Mouse (Mus musculus): Measurements from ENCODE around the gene Rhobtb3. TPM values are rescaled to one million over a fixed set of nuclear protein-coding genes. Genes with fewer than 3 reads are reported as not detected.
"Not testable (repeated sequence)": the region's sequence is repeated elsewhere in the genome, so short reads cannot be mapped to it uniquely, and the experiment has no call there.

The Rhobtb3 gene
- polyA plus RNA-seq, 1 experiment from 2014 or later, result 21.0 TPM

DNA sequence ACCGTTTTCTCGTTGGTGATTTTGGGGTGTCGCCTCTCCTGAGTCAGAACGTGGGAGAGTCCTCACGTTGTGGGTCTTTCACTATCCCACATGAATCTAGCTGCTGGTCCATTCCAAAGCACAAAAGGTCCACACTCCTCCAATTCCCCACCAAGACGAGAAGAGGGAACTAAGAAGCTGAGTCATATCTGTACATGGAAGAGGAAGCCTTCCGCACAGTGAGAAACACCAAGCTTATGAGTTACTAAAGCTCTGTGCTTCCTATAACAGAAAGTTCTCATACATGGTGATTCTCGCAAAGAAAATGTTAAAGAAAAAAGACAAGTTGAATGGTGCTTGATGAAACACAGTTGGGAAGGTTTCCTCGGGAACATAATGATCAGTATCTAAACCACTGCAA is 120.5 kb downstream of the Rhobtb3 start:
- ATAC-seq (ENCODE audit: low FRiP score, low read depth), result no peak
- Histone ChIP-seq H3K4me3 (no peak overlapping the region), H3K36me3 (no peaks in the 10 kb centered on the region), H3K4me2 (no peak overlapping the region), H3K27me3 (no peaks in the 10 kb centered on the region), H3K9ac (no peak overlapping the region), H3K27ac (replicated peaks) (no peak overlapping the region), H3K9me3 (no peaks in the 10 kb centered on the region), H3K4me1 (replicated peaks) (no peaks in the 10 kb centered on the region)
- 92% methylated on average over 9 of the region's 9 CpGs for WGBS

GRCm38 (mm10) chr13:75822366-75822765 is 121.4 kb downstream of the Rhobtb3 start:
- WGBS, result 83% methylated on average over 4 of the region's 4 CpGs
- not testable (repeated sequence) for ATAC-seq (ENCODE audit: low FRiP score, low read depth); H3K4me2 ChIP-seq; H3K27ac ChIP-seq (replicated peaks); H3K36me3 ChIP-seq; H3K9ac ChIP-seq; H3K9me3 ChIP-seq; H3K27me3 ChIP-seq; H3K4me1 ChIP-seq (replicated peaks); H3K4me3 ChIP-seq

DNA sequence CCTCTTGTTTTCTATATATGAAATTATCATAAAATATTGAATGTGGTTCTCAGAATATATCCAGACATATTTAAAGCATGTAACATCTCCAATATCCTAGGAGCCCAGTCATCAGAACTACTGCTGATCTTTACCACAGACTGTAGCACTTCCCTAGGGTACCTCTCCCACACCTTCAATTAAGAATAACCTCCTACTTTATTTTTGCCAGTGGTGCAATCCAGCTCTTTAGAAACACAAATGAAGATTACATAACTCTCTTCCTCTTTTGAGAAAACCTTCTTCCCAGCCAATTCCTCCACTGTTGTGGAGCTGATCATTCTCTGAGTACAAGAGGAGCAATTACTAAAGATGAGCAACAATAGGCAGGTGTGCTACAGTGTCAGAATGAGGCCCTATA is 123.8 kb downstream of the Rhobtb3 start:
- no peaks in the 10 kb centered on the region for H3K4me1 ChIP-seq (replicated peaks)
- no peaks in the 10 kb centered on the region for H3K9me3 ChIP-seq
- H3K27ac ChIP-seq (replicated peaks), result no peak overlapping the region
- no peak overlapping the region for H3K4me2 ChIP-seq
- H3K4me3 ChIP-seq, result no peak overlapping the region
- ATAC-seq (ENCODE audit: low FRiP score, low read depth), result no peak
- H3K36me3 ChIP-seq, result no peaks in the 10 kb centered on the region
- no peak overlapping the region for H3K9ac ChIP-seq
- no peaks in the 10 kb centered on the region for H3K27me3 ChIP-seq

Other genes with a start within 250 kb of the Rhobtb3 start
- gene Ell2, start 237.2 kb downstream of the Rhobtb3 start, polyA plus RNA-seq (2015; fragmentation: Nextera tagmentation; extraction: Ambion mirVana), result 2.3 and 2.8 TPM in 2 replicates
- 63.5 and 68.7 TPM in 2 replicates for gene Glrx, start 104.1 kb downstream of the Rhobtb3 start, polyA plus RNA-seq (2015; fragmentation: Nextera tagmentation; extraction: Ambion mirVana)
- 2.2 and 2.6 TPM in 2 replicates for gene Spata9, start 23.2 kb upstream of the Rhobtb3 start, polyA plus RNA-seq (2015; fragmentation: Nextera tagmentation; extraction: Ambion mirVana)
- gene Rfesd, start 74.8 kb upstream of the Rhobtb3 start, polyA plus RNA-seq (2015; fragmentation: Nextera tagmentation; extraction: Ambion mirVana), result 17.2 and 18.5 TPM in 2 replicates
- gene Gpr150, start 113.1 kb upstream of the Rhobtb3 start, polyA plus RNA-seq (2015; fragmentation: Nextera tagmentation; extraction: Ambion mirVana), result 3.3 and 3.4 TPM in 2 replicates
- 3.4 and 4.6 TPM in 2 replicates for gene Arsk, start 154.7 kb upstream of the Rhobtb3 start, polyA plus RNA-seq (2015; fragmentation: Nextera tagmentation; extraction: Ambion mirVana)
- 8.9 and 9.1 TPM in 2 replicates for gene Ttc37, start 154.8 kb upstream of the Rhobtb3 start, polyA plus RNA-seq (2015; fragmentation: Nextera tagmentation; extraction: Ambion mirVana)